Mouse (Mus musculus) G1E (cell line): ENCODE data around the gene Rnf141. TPM values are rescaled to one million over a fixed set of nuclear protein-coding genes. Genes with fewer than 3 reads are reported as not detected.

ENCODE experiments used
- ATAC-seq: 2 replicates; pipeline ENCODE4 v1.8.0; 2016; ENCODE audit warnings: mild to moderate bottlenecking; ENCODE audit not compliant: insufficient number of reproducible peaks, poor library complexity, low FRiP score, severe bottlenecking; ENCODE audit errors: extremely low read depth
- DNase-seq: peaks from one replicate; pipeline ENCODE4 v3.0.0; 2012; ENCODE audit warnings: low spot score
- H3K27me3 ChIP-seq: 2 replicates; pipeline ENCODE4 v1.6.1; 2012; ENCODE audit warnings: mild to moderate bottlenecking, low read length, inconsistent platforms; ENCODE audit not compliant: insufficient read depth
- H3K36me3 ChIP-seq: replicated peaks from 2 replicates; pipeline ENCODE3; 2012; ENCODE audit warnings: mild to moderate bottlenecking, inconsistent platforms
- H3K4me1 ChIP-seq: 2 replicates; pipeline ENCODE4 v1.6.1; 2012; ENCODE audit warnings: low read depth, low read length, inconsistent platforms, mixed read lengths; ENCODE audit not compliant: insufficient read depth
- H3K4me3 ChIP-seq: 2 replicates; pipeline ENCODE4 v1.5.1; 2012; ENCODE audit warnings: low read depth, mild to moderate bottlenecking, inconsistent platforms, low read length, moderate library complexity, mixed read lengths
- H3K9me3 ChIP-seq: replicated peaks from 2 replicates; pipeline ENCODE4 v1.6.1; 2012; ENCODE audit warnings: inconsistent platforms
- CTCF ChIP-seq: IDR thresholded peaks from 2 replicates; pipeline ENCODE4 v1.5.1; 2012; ENCODE audit warnings: low read depth, low read length, inconsistent platforms, mixed read lengths
- GATA1 ChIP-seq: IDR thresholded peaks from 2 replicates; pipeline ENCODE4 v1.6.1; 2012; ENCODE audit warnings: borderline replicate concordance, low read length, inconsistent platforms, mixed read lengths
- GATA2 ChIP-seq: IDR thresholded peaks from 2 replicates; pipeline ENCODE4 v1.6.1; 2012; ENCODE audit warnings: low read depth, low read length, inconsistent platforms, borderline replicate concordance
- POLR2AphosphoS5 ChIP-seq: IDR thresholded peaks from 2 replicates; pipeline ENCODE4 v1.6.1; 2012; ENCODE audit warnings: low read depth, low read length, inconsistent platforms; ENCODE audit not compliant: insufficient replicate concordance
- TAL1 ChIP-seq: conservative IDR thresholded peaks from 2 replicates; pipeline ENCODE4 v1.6.1; 2012; ENCODE audit warnings: low read depth, low read length, inconsistent platforms, mixed read lengths
- polyA plus RNA-seq: library from polyadenylated mRNA; stranded (reverse); fragments of >175 nt; gene quantifications from 2 replicates; pipeline ENCODE4 v1.2.3, GENCODE M21; 2012
- total RNA-seq, 2 experiments: library from RNA; stranded (forward) in 1 of 2; stranded (reverse) in 1 of 2; fragments of 200-1000 nt in 1 of 2; fragments of >200 nt in 1 of 2; fragmentation: Nextera tagmentation in 1 of 2; gene quantifications; 2 replicates each; pipeline ENCODE4 v1.2.3; 2014 to 2017

Gene Rnf141
- total and polyA plus RNA-seq, 3 experiments, result 0.92 to 38.6 (median 18.2) TPM

- peak; percentile 67 for ATAC-seq
- H3K4me1 ChIP-seq, result peaks cover 91% of the 10 kb centered on the region
Measured at GRCm38 (mm10) chr7:110774674-110775073, 69.6 kb downstream of the Rnf141 start.

GRCm38 (mm10) chr7:110774077-110774476 lies 70.2 kb downstream of the Rnf141 start:
- ATAC-seq (no peak; the same call in 1 of the 2 replicates), DNase-seq (no peak)
- TF ChIP-seq CTCF, result no peak
- TF ChIP-seq TAL1, result no peak
- TF ChIP-seq GATA1, result no peak
- TF ChIP-seq POLR2AphosphoS5, result no peak
- no peak for TF ChIP-seq GATA2
- Histone ChIP-seq H3K36me3 (peaks cover 26% of the 10 kb centered on the region), H3K27me3 (no peaks in the 10 kb centered on the region), H3K4me3 (peak overlapping the region; percentile 73), H3K4me1 (peaks cover 91% of the 10 kb centered on the region), H3K9me3 (no peaks in the 10 kb centered on the region)

More at GRCm38 (mm10) chr7:110774674-110775073, 69.6 kb downstream of the Rnf141 start:
- Histone ChIP-seq H3K36me3 (peaks cover 32% of the 10 kb centered on the region), H3K4me3 (peak overlapping the region; percentile 73), H3K27me3 (no peaks in the 10 kb centered on the region), H3K9me3 (no peaks in the 10 kb centered on the region)
- TF ChIP-seq GATA1 (no peak), TAL1 (peak; percentile 30)
- peak; percentile 85 for DNase-seq

GRCm38 (mm10) chr7:110773204-110774002 lies 70.9 kb downstream of the Rnf141 start:
- peak; percentile 70 for DNase-seq
- peaks cover 91% of the 10 kb centered on the region for H3K4me1 ChIP-seq
- peak overlapping the region; percentile 73 for H3K4me3 ChIP-seq
- H3K36me3 ChIP-seq, result peaks cover 21% of the 10 kb centered on the region
- peak; percentile 40 for ATAC-seq
- H3K9me3 ChIP-seq, result no peaks in the 10 kb centered on the region
- H3K27me3 ChIP-seq, result no peaks in the 10 kb centered on the region; the same call in 1 of the 2 replicates
- no peak for TF ChIP-seq TAL1

- Histone ChIP-seq H3K4me1 (peaks cover 87% of the 10 kb centered on the region), H3K4me3 (no peak overlapping the region), H3K27me3 (no peaks in the 10 kb centered on the region; the same call in 1 of the 2 replicates), H3K9me3 (no peaks in the 10 kb centered on the region), H3K36me3 (peaks cover 10% of the 10 kb centered on the region)
- ATAC-seq, result no peak
- TF ChIP-seq CTCF, result no peak
- no peak for DNase-seq
Measured at GRCm38 (mm10) chr7:110772343-110772742, 71.9 kb downstream of the Rnf141 start.

DNA sequence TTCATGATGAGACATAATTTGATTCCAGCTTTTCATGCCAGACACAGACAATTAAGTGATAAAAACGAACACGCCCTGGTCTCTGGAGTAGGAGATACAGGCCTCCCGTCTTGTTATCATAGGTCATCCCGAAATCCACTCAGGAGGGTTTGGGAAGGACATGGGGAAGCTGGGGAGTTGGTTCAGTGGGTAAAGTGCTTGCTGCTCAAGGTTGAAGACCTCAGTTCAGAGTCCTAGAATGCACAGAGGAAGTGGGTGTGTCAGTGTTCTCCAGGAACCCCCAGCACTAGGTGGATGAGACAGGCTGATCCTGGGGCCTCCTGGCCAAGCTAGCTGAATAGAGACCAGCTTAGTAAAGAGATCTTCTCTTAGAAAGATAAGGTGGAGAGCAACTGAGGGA lies 73.3 kb downstream of the Rnf141 start:
- Histone ChIP-seq H3K36me3 (peaks cover 2% of the 10 kb centered on the region), H3K9me3 (no peaks in the 10 kb centered on the region), H3K4me1 (peaks cover 75% of the 10 kb centered on the region), H3K27me3 (no peaks in the 10 kb centered on the region; the same call in 1 of the 2 replicates), H3K4me3 (no peak overlapping the region)
- TF ChIP-seq GATA1 (no peak), CTCF (no peak), TAL1 (no peak), GATA2 (no peak), POLR2AphosphoS5 (no peak)
- ATAC-seq (no peak), DNase-seq (no peak)

- no peaks in the 10 kb centered on the region; the same call in 1 of the 2 replicates for H3K27me3 ChIP-seq
- TF ChIP-seq TAL1, result no peak
- TF ChIP-seq POLR2AphosphoS5, result no peak
- TF ChIP-seq CTCF, result no peak
- no peak for TF ChIP-seq GATA1
- no peak for TF ChIP-seq GATA2
- peaks cover 60% of the 10 kb centered on the region for H3K4me1 ChIP-seq
- no peak for ATAC-seq
- no peak for DNase-seq
- H3K4me3 ChIP-seq, result peak overlapping the region; percentile 75
- H3K36me3 ChIP-seq, result peaks cover 2% of the 10 kb centered on the region
- H3K9me3 ChIP-seq, result no peaks in the 10 kb centered on the region
Measured at GRCm38 (mm10) chr7:110769094-110769493, 75.2 kb downstream of the Rnf141 start.

GRCm38 (mm10) chr7:110768451-110769064 lies 75.7 kb downstream of the Rnf141 start:
- Histone ChIP-seq H3K36me3 (peaks cover 2% of the 10 kb centered on the region), H3K4me3 (peak overlapping the region; percentile 75), H3K4me1 (peaks cover 55% of the 10 kb centered on the region), H3K9me3 (no peaks in the 10 kb centered on the region), H3K27me3 (no peaks in the 10 kb centered on the region; the same call in 1 of the 2 replicates)
- DNase-seq, result no peak
- no peak for ATAC-seq
- no peak for TF ChIP-seq POLR2AphosphoS5
- no peak for TF ChIP-seq GATA2
- TF ChIP-seq CTCF, result no peak
- no peak for TF ChIP-seq TAL1
- TF ChIP-seq GATA1, result no peak
